Comparison of ENCODE assay signal across 8 mouse cellular contexts in the genomic region with DNA sequence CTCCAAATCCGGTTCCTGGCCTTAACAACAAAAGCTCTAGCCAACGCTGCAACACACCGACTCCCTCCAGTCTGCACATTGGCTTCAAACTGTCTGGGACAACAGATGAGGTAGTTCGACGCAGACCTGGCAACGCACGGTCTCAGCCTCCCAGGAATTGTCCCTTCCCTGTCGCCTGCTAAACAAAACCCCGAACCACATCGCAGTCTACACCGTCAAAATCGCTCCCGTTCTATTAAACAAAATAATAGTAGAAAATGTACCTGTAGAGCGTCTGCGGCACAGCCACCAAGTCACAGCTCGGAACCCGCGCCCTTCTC. TPM values are rescaled to one million over a fixed set of nuclear protein-coding genes. Genes with fewer than 3 reads are reported as not detected.
DNase-seq lines count a peak whose midpoint lies in the region; ATAC-seq and TF ChIP-seq lines count a peak whose summit lies in the region.

No protein-coding gene starts in this region.

- H3K27ac ChIP-seq in ES-Bruce4 (ENCODE audit: insufficient read depth, low read length): peak overlapping the region; percentile 82
- peak overlapping the region; percentile 96 for H3K27ac ChIP-seq in intestine, postnatal 0 days (ENCODE audit: low read depth, low read length)
- peak overlapping the region; percentile 98 for H3K27ac ChIP-seq in liver, embryonic 13.5 days
- peak overlapping the region; percentile 83 for H3K27ac ChIP-seq in neural tube, embryonic 12.5 days

- no peaks in the 10 kb centered on the region for H3K36me3 ChIP-seq in ES-Bruce4 (ENCODE audit: control insufficient read depth, insufficient read depth, low read length, poor library complexity, severe bottlenecking)
- H3K36me3 ChIP-seq in intestine, postnatal 0 days (ENCODE audit: control insufficient read depth, insufficient read depth): no peaks in the 10 kb centered on the region
- H3K36me3 ChIP-seq in liver, embryonic 13.5 days: no peaks in the 10 kb centered on the region
- H3K36me3 ChIP-seq in neural tube, embryonic 12.5 days: no peaks in the 10 kb centered on the region

- TF ChIP-seq EP300 in ES-Bruce4 (IDR thresholded peaks at IDR 0.05; ENCODE audit: insufficient read depth, low read depth, low read length): no peak

- DNase-seq in adrenal gland, adult 8-10 months: peak; percentile 32
- DNase-seq in adrenal gland, postnatal 14 days: no peak
- DNase-seq in cerebellum, adult 9-10 months: peak; percentile 45
- peak; percentile 18 to 23 for DNase-seq in frontal cortex, postnatal 14 days (ENCODE audit: low spot score in 2 of 2)
- no peak for DNase-seq in liver, embryonic 13.5 days

- H3K4me2 ChIP-seq in intestine, postnatal 0 days (replicated peaks; ENCODE audit: low read depth): peak overlapping the region; percentile 75
- peak overlapping the region; percentile 80 for H3K4me2 ChIP-seq in liver, embryonic 13.5 days
- peak overlapping the region; percentile 77 for H3K4me2 ChIP-seq in neural tube, embryonic 12.5 days (replicated peaks)

- peak; percentile 26 for ATAC-seq in intestine, postnatal 0 days
- ATAC-seq in liver, embryonic 13.5 days (ENCODE audit: low read depth): peak; percentile 55
- peak; percentile 74 for ATAC-seq in neural tube, embryonic 12.5 days (ENCODE audit: low FRiP score, low read depth)

- TF ChIP-seq POLR2A in ES-Bruce4 (IDR thresholded peaks at IDR 0.05; ENCODE audit: insufficient read depth, low read length): no peak

- under 1% methylated on average over 18 of the region's 18 CpGs for WGBS in intestine, postnatal 0 days
- WGBS in liver, embryonic 13.5 days (ENCODE audit: insufficient replicate concordance): under 1% methylated on average over 18 of the region's 18 CpGs
- under 1% methylated on average over 18 of the region's 18 CpGs for WGBS in neural tube, embryonic 12.5 days

- H3K27me3 ChIP-seq in ES-Bruce4 (ENCODE audit: control insufficient read depth, insufficient read depth, low read length, poor library complexity, severe bottlenecking): no peaks in the 10 kb centered on the region
- no peaks in the 10 kb centered on the region for H3K27me3 ChIP-seq in intestine, postnatal 0 days (replicated peaks; ENCODE audit: control insufficient read depth, insufficient read depth, low read length)
- H3K27me3 ChIP-seq in liver, embryonic 13.5 days: no peaks in the 10 kb centered on the region
- no peaks in the 10 kb centered on the region for H3K27me3 ChIP-seq in neural tube, embryonic 12.5 days (replicated peaks)

- peaks cover 4% of the 10 kb centered on the region for H3K4me1 ChIP-seq in ES-Bruce4 (ENCODE audit: control insufficient read depth, insufficient read depth, low read length)
- H3K4me1 ChIP-seq in intestine, postnatal 0 days (replicated peaks; ENCODE audit: control insufficient read depth, insufficient read depth, low read length): peaks cover 3% of the 10 kb centered on the region; the same call in 1 of the 2 replicates
- peaks cover 36% of the 10 kb centered on the region for H3K4me1 ChIP-seq in liver, embryonic 13.5 days (replicated peaks)
- H3K4me1 ChIP-seq in neural tube, embryonic 12.5 days: peaks cover 5% of the 10 kb centered on the region; the same call in 1 of the 2 replicates

- no peaks in the 10 kb centered on the region for H3K9me3 ChIP-seq in ES-Bruce4 (replicated peaks; ENCODE audit: control insufficient read depth, insufficient read depth, low read length, poor library complexity, severe bottlenecking)
- no peaks in the 10 kb centered on the region for H3K9me3 ChIP-seq in intestine, postnatal 0 days (ENCODE audit: control insufficient read depth)
- H3K9me3 ChIP-seq in liver, embryonic 13.5 days (replicated peaks): no peaks in the 10 kb centered on the region
- H3K9me3 ChIP-seq in neural tube, embryonic 12.5 days: no peaks in the 10 kb centered on the region

- peak overlapping the region; percentile 72 for H3K4me3 ChIP-seq in ES-Bruce4 (ENCODE audit: low read depth, low read length)
- H3K4me3 ChIP-seq in intestine, postnatal 0 days (ENCODE audit: low read depth, low read length): peak overlapping the region; percentile 77
- H3K4me3 ChIP-seq in liver, embryonic 13.5 days (replicated peaks): peak overlapping the region; percentile 81
- peak overlapping the region; percentile 88 for H3K4me3 ChIP-seq in neural tube, embryonic 12.5 days

- TF ChIP-seq CTCF in ES-Bruce4 (IDR thresholded peaks at IDR 0.05; ENCODE audit: low read depth, low read length): no peak
- no peak for TF ChIP-seq CTCF in intestine, postnatal 0 days (IDR thresholded peaks at IDR 0.05; ENCODE audit: low read depth)

- H3K9ac ChIP-seq in ES-Bruce4 (ENCODE audit: low read depth, poor library complexity, severe bottlenecking): peak overlapping the region; percentile 86
- H3K9ac ChIP-seq in intestine, postnatal 0 days (ENCODE audit: low read depth, low read length): peak overlapping the region; percentile 80
- peak overlapping the region; percentile 86 for H3K9ac ChIP-seq in liver, embryonic 13.5 days
- peak overlapping the region; percentile 83 for H3K9ac ChIP-seq in neural tube, embryonic 12.5 days

RNA-seq across cellular contexts. Expression of a gene that starts 0.6 kb away (rescaled TPM):
- 10 to 100 TPM; 37.0 to 59.1 (median 50.0) TPM for total RNA-seq in adrenal gland, adult 8-10 months (2022)
- total RNA-seq in adrenal gland, postnatal 14 days (2021): 48.7 and 51.9 TPM in 2 replicates
- 82.5 and 83.3 TPM in 2 replicates for polyA plus RNA-seq in ES-Bruce4 (2011; ENCODE audit: insufficient read depth, insufficient read length, low read depth, missing spikeins)
- polyA plus RNA-seq in intestine, postnatal 0 days (2015; fragmentation: Nextera tagmentation; extraction: Ambion mirVana): 34.6 and 35.3 TPM in 2 replicates
- polyA plus RNA-seq in liver, embryonic 13.5 days (2015; fragmentation: Nextera tagmentation; extraction: Ambion mirVana): 20.8 and 22.0 TPM in 2 replicates
- 34.0 and 35.3 TPM in 2 replicates for polyA plus RNA-seq in neural tube, embryonic 12.5 days (2016; fragmentation: Nextera tagmentation; extraction: Ambion mirVana)

RNA-seq across cellular contexts. Expression of a gene that starts 57.6 kb away (rescaled TPM):
- total RNA-seq in adrenal gland, adult 8-10 months (2022): 10 to 100 TPM; 83.8 to 96.5 (median 89.4) TPM
- 59.1 and 64.9 TPM in 2 replicates for total RNA-seq in adrenal gland, postnatal 14 days (2021)
- polyA plus RNA-seq in ES-Bruce4 (2011; ENCODE audit: insufficient read depth, insufficient read length, low read depth, missing spikeins): 18.9 and 22.4 TPM in 2 replicates
- 77.3 and 87.4 TPM in 2 replicates for polyA plus RNA-seq in intestine, postnatal 0 days (2015; fragmentation: Nextera tagmentation; extraction: Ambion mirVana)
- polyA plus RNA-seq in liver, embryonic 13.5 days (2015; fragmentation: Nextera tagmentation; extraction: Ambion mirVana): 24.0 and 28.2 TPM in 2 replicates
- polyA plus RNA-seq in neural tube, embryonic 12.5 days (2016; fragmentation: Nextera tagmentation; extraction: Ambion mirVana): 34.6 and 36.7 TPM in 2 replicates

Comparison
In these comparisons a context has a peak if more than half of its experiments do, and no peak if none do; other contexts are left out.
1. DNase-seq: peak in adrenal gland, adult 8-10 months (single experiment), cerebellum, adult 9-10 months (single experiment) and frontal cortex, postnatal 14 days (2 of 2); none in adrenal gland, postnatal 14 days (single experiment) and liver, embryonic 13.5 days (single experiment).
2. Peak in every context shown above with its lines, with median percentiles within 50 percentile points of each other: H3K27ac ChIP-seq, H3K4me3 ChIP-seq, H3K9ac ChIP-seq, ATAC-seq and H3K4me2 ChIP-seq.